Mouse (Mus musculus) forebrain, embryonic 16.5 days (tissue): ENCODE data around the gene Zfp398. TPM values are rescaled to one million over a fixed set of nuclear protein-coding genes. Genes with fewer than 3 reads are reported as not detected.

Experiments used
- microRNA counts: library from miRNA; unstranded; fragments of <30 nt; microRNA quantifications from one replicate; lab custom pipeline; 2016
- microRNA-seq: library from miRNA; unstranded; fragments of <30 nt; microRNA quantifications from one replicate; pipeline ENCODE4, GENCODE M21; 2017
- polyA plus RNA-seq: library from polyadenylated mRNA; unstranded; fragments of >200 nt; fragmentation: Nextera tagmentation; extraction: Ambion mirVana; gene quantifications from 2 replicates; pipeline ENCODE4 v1.2.1, GENCODE M21; 2015

Gene Zfp398
- polyA plus RNA-seq, 1 experiment from 2014 or later, result 18.7 TPM

MicroRNAs encoded within 50 kb of the gene (microRNA counts, 519-probe panel; counts per million panel counts)
- microRNA mmu-miR-704 (lab: Ali Mortazavi, UCI), result not detected

Small RNA genes lying within 50 kb of the gene (microRNA-seq; reads per million reads assigned to microRNA genes)
- gene Mir704, result not detected

Other genes with a start within 250 kb of the Zfp398 start
- 144 and 150 TPM in 2 replicates for gene Ezh2, start 240.3 kb upstream of the Zfp398 start, polyA plus RNA-seq
- 150 and 166 TPM in 2 replicates for gene Pdia4, start 22.2 kb upstream of the Zfp398 start, polyA plus RNA-seq
- 17.0 and 21.9 TPM in 2 replicates for gene Zfp786, start 4.8 kb upstream of the Zfp398 start, polyA plus RNA-seq
- gene Zfp282, start 41.5 kb downstream of the Zfp398 start, polyA plus RNA-seq, result 25.6 and 26.3 TPM in 2 replicates
- gene Zfp212, start 84.8 kb downstream of the Zfp398 start, polyA plus RNA-seq, result 21.0 and 22.1 TPM in 2 replicates
- 23.2 and 24.6 TPM in 2 replicates for gene Zfp956, start 117.7 kb downstream of the Zfp398 start, polyA plus RNA-seq
- gene Zfp777, start 213.2 kb downstream of the Zfp398 start, polyA plus RNA-seq, result 10.1 and 10.3 TPM in 2 replicates